Mouse (Mus musculus) CH12F3 (cell line): Measurements from ENCODE around the gene Vezt.

Experiments used
- in situ Hi-C: fragments of 300-500 bp; cut with MboI; formaldehyde crosslinking; loops from 2 replicates; pipeline ENCODE4 v1.14.3; 2020; ENCODE audit warnings: low sequenced_read_pairs

Gene Vezt

GRCm38 (mm10) chr10:93915531-93916275 is 119.9 kb downstream of the Vezt start:
- in situ Hi-C loops, result no loop called here

- in situ Hi-C loops, result no loop called here
These were observed 122.1 kb downstream of the Vezt start for GRCm38 (mm10) chr10:93913525-93913924.

- in situ Hi-C loops, result no loop called here
These were observed 122.7 kb downstream of the Vezt start for GRCm38 (mm10) chr10:93912917-93913316.

GRCm38 (mm10) chr10:93912136-93912855 is 123.3 kb downstream of the Vezt start:
- in situ Hi-C loops, result no loop called here

- in situ Hi-C loops, result no loop called here
These were observed 124.3 kb downstream of the Vezt start for GRCm38 (mm10) chr10:93911326-93911725.

GRCm38 (mm10) chr10:93909811-93910446 is 125.7 kb downstream of the Vezt start:
- in situ Hi-C loops, result no loop called here

GRCm38 (mm10) chr10:93909015-93909414 is 126.6 kb downstream of the Vezt start:
- in situ Hi-C loops, result no loop called here

GRCm38 (mm10) chr10:93908540-93908939 is 127.1 kb downstream of the Vezt start:
- in situ Hi-C loops, result no loop called here

GRCm38 (mm10) chr10:93907376-93907775 is 128.2 kb downstream of the Vezt start:
- in situ Hi-C loops, result no loop called here

- in situ Hi-C loops, result no loop called here
These were observed 135.7 kb downstream of the Vezt start for GRCm38 (mm10) chr10:93899907-93900306.

GRCm38 (mm10) chr10:93899303-93899702 is 136.3 kb downstream of the Vezt start:
- in situ Hi-C loops, result no loop called here

GRCm38 (mm10) chr10:93897043-93897646 is 138.5 kb downstream of the Vezt start, which contains the start of gene Metap2:
TSS of gene Metap2 (minus strand) at chr10:93897093.
- in situ Hi-C loops, result no loop called here

- in situ Hi-C loops, result no loop called here
These were observed 143.1 kb downstream of the Vezt start for GRCm38 (mm10) chr10:93892551-93892950.

GRCm38 (mm10) chr10:93891031-93891430 is 144.6 kb downstream of the Vezt start:
- in situ Hi-C loops, result no loop called here

- in situ Hi-C loops, result no loop called here
These were observed 145.1 kb downstream of the Vezt start for GRCm38 (mm10) chr10:93890565-93890964.

GRCm38 (mm10) chr10:93889976-93890375 is 145.6 kb downstream of the Vezt start:
- in situ Hi-C loops, result no loop called here

GRCm38 (mm10) chr10:93889579-93889950 is 146.1 kb downstream of the Vezt start:
- in situ Hi-C loops, result no loop called here
